Mouse (Mus musculus) testis, postnatal 14 days (tissue): ENCODE measurements around the gene Slc12a5.

Source experiments
- DNase-seq: peaks from one replicate; pipeline ENCODE4 v3.0.0; 2021; ENCODE audit warnings: low spot score

Gene Slc12a5

GRCm38 (mm10) chr2:164985962-164986361 is 25.4 kb downstream of the Slc12a5 start:
- DNase-seq: no peak

- DNase-seq: no peak
These were observed 25.9 kb downstream of the Slc12a5 start for GRCm38 (mm10) chr2:164986371-164987027.

- no peak for DNase-seq
These were observed 28.2 kb downstream of the Slc12a5 start for GRCm38 (mm10) chr2:164988777-164989176.

GRCm38 (mm10) chr2:164991111-164991510 is 30.5 kb downstream of the Slc12a5 start:
- DNase-seq: no peak

GRCm38 (mm10) chr2:164991808-164992207 is 31.2 kb downstream of the Slc12a5 start:
- DNase-seq: no peak

GRCm38 (mm10) chr2:164994156-164994555 is 33.6 kb downstream of the Slc12a5 start:
- no peak for DNase-seq

GRCm38 (mm10) chr2:164994659-164995428 is 34.2 kb downstream of the Slc12a5 start:
- no peak for DNase-seq

GRCm38 (mm10) chr2:164995976-164996375 is 35.4 kb downstream of the Slc12a5 start:
- no peak for DNase-seq

- no peak for DNase-seq
These were observed 36.5 kb downstream of the Slc12a5 start for GRCm38 (mm10) chr2:164996848-164997720.

GRCm38 (mm10) chr2:164997721-164998428 is 37.3 kb downstream of the Slc12a5 start:
- no peak for DNase-seq

GRCm38 (mm10) chr2:165001958-165002357 is 41.4 kb downstream of the Slc12a5 start:
- DNase-seq: no peak

- no peak for DNase-seq
These were observed 42.5 kb downstream of the Slc12a5 start for GRCm38 (mm10) chr2:165003108-165003507.

GRCm38 (mm10) chr2:165004237-165004636 is 43.6 kb downstream of the Slc12a5 start:
- DNase-seq: no peak

- no peak for DNase-seq
These were observed 46.2 kb downstream of the Slc12a5 start for GRCm38 (mm10) chr2:165006813-165007212.

- DNase-seq: no peak
These were observed 47.4 kb downstream of the Slc12a5 start for GRCm38 (mm10) chr2:165007986-165008385.

GRCm38 (mm10) chr2:165009161-165009560 is 48.6 kb downstream of the Slc12a5 start:
- DNase-seq: no peak

GRCm38 (mm10) chr2:165009581-165009980 is 49.0 kb downstream of the Slc12a5 start:
- DNase-seq: no peak

- DNase-seq: no peak
These were observed 49.7 kb downstream of the Slc12a5 start for GRCm38 (mm10) chr2:165010351-165010750.

GRCm38 (mm10) chr2:165014935-165015334 is 54.3 kb downstream of the Slc12a5 start:
- DNase-seq: no peak

- no peak for DNase-seq
These were observed 59.9 kb downstream of the Slc12a5 start for GRCm38 (mm10) chr2:165020490-165020889.

- DNase-seq: no peak
These were observed 66.6 kb downstream of the Slc12a5 start for GRCm38 (mm10) chr2:165027163-165027562.

GRCm38 (mm10) chr2:165032533-165032932 is 71.9 kb downstream of the Slc12a5 start:
- no peak for DNase-seq
